Mouse (Mus musculus): ENCODE results near the gene Tspan13.

Gene Tspan13

GRCm38 (mm10) chr12:36032419-36032818 is 9.9 kb downstream of the Tspan13 start:
- 40% methylated on average over 4 of the region's 4 CpGs for WGBS

- WGBS, result 82% methylated on average over 12 of the region's 12 CpGs
These were observed 11.5 kb downstream of the Tspan13 start for GRCm38 (mm10) chr12:36030660-36031363.

- 32% methylated on average over 6 of the region's 6 CpGs for WGBS
These were observed 12.6 kb downstream of the Tspan13 start for GRCm38 (mm10) chr12:36029687-36030086.

- 19% methylated on average over 5 of the region's 5 CpGs for WGBS
These were observed 13.2 kb downstream of the Tspan13 start for GRCm38 (mm10) chr12:36028968-36029645.

- WGBS, result 35% methylated on average over 2 of the region's 2 CpGs
These were observed 15.1 kb downstream of the Tspan13 start for GRCm38 (mm10) chr12:36027171-36027570.

- WGBS, result 53% methylated on average over 4 of the region's 4 CpGs
These were observed 16.2 kb downstream of the Tspan13 start for GRCm38 (mm10) chr12:36026126-36026525.

- 90% methylated on average over 2 of the region's 2 CpGs for WGBS
These were observed 21.6 kb downstream of the Tspan13 start for GRCm38 (mm10) chr12:36020710-36021109.

- WGBS, result 93% methylated on average over 3 of the region's 3 CpGs
These were observed 22.2 kb downstream of the Tspan13 start for GRCm38 (mm10) chr12:36020081-36020480.

GRCm38 (mm10) chr12:36019572-36019971 is 22.7 kb downstream of the Tspan13 start:
- 93% methylated on average over 4 of the region's 4 CpGs for WGBS

- 62% methylated on average over 2 of the region's 2 CpGs for WGBS
These were observed 24.5 kb downstream of the Tspan13 start for GRCm38 (mm10) chr12:36017791-36018190.

- WGBS, result 64% methylated on average over 7 of the region's 7 CpGs
These were observed 28.9 kb downstream of the Tspan13 start for GRCm38 (mm10) chr12:36013216-36013910.

GRCm38 (mm10) chr12:36008364-36009047 is 33.8 kb downstream of the Tspan13 start:
- 51% methylated on average over 6 of the region's 6 CpGs for WGBS

- 86% methylated on average over 2 of the region's 2 CpGs for WGBS
These were observed 34.7 kb downstream of the Tspan13 start for GRCm38 (mm10) chr12:36007581-36007980.

GRCm38 (mm10) chr12:36004714-36005113 is 37.6 kb downstream of the Tspan13 start:
- 89% methylated on average over 4 of the region's 4 CpGs for WGBS

- 35% methylated on average over 5 of the region's 5 CpGs for WGBS
These were observed 46.5 kb downstream of the Tspan13 start for GRCm38 (mm10) chr12:35995799-35996198.

- 76% methylated on average over 3 of the region's 3 CpGs for WGBS
These were observed 48.7 kb downstream of the Tspan13 start for GRCm38 (mm10) chr12:35993583-35993982.

- 67% methylated on average over 9 of the region's 9 CpGs for WGBS
These were observed 49.6 kb downstream of the Tspan13 start, which contains the start of gene Agr2 for GRCm38 (mm10) chr12:35992711-35993110. Agr2 (plus strand) TSS chr12:35992907.

- 91% methylated on average over 5 of the region's 5 CpGs for WGBS
These were observed 57.6 kb downstream of the Tspan13 start for GRCm38 (mm10) chr12:35984743-35985142.

- 89% methylated on average over 9 of the region's 9 CpGs for WGBS
These were observed 58.8 kb downstream of the Tspan13 start for GRCm38 (mm10) chr12:35983472-35983871.

- 49% methylated on average over 6 of the region's 6 CpGs for WGBS
These were observed 60.5 kb downstream of the Tspan13 start for GRCm38 (mm10) chr12:35981732-35982360.

GRCm38 (mm10) chr12:35979625-35980024 is 62.7 kb downstream of the Tspan13 start:
- 85% methylated on average over 5 of the region's 5 CpGs for WGBS

Measured in cerebral cortex, adult 2 months (tissue).